Comparison of ENCODE assay signal across 20 mouse cellular contexts in genomic region chr10:117583155-117584061, GRCm38 (mm10). TPM values are rescaled to one million over a fixed set of nuclear protein-coding genes. Genes with fewer than 3 reads are reported as not detected.
A peak's percentile ranks its signal among the peaks of the same experiment; 100 is the strongest.
DNase-seq lines count a peak whose midpoint lies in the region; ATAC-seq and TF ChIP-seq lines count a peak whose summit lies in the region.
"Had no signal": no experiment of that assay in that cellular context is flagged by ENCODE, and none has a peak within 500 bp of the region (broad histone marks: within the 10 kb centered on the region; RNA-seq: fewer than 3 reads in every experiment).

No protein-coding gene starts in this region.

- H3K27me3 ChIP-seq in midbrain, embryonic 11.5 days (ENCODE audit: control insufficient read depth, insufficient read depth, low read length), result no peaks in the 10 kb centered on the region
- no peaks in the 10 kb centered on the region for H3K27me3 ChIP-seq in midbrain, postnatal 0 days (ENCODE audit: insufficient read depth, low read length)
- H3K27me3 ChIP-seq in embryonic facial prominence, embryonic 13.5 days, result no peaks in the 10 kb centered on the region; the same call in 1 of the 2 replicates
- no peaks in the 10 kb centered on the region for H3K27me3 ChIP-seq in limb, embryonic 13.5 days
- H3K27me3 ChIP-seq: embryonic facial prominence, embryonic 15.5 days; heart, embryonic 13.5 days; hindbrain, embryonic 13.5 days; intestine, embryonic 15.5 days; neural tube, embryonic 13.5 days had no signal

- no peak overlapping the region for H3K4me3 ChIP-seq in midbrain, embryonic 11.5 days (ENCODE audit: low read depth, low read length)
- H3K4me3 ChIP-seq in midbrain, postnatal 0 days (ENCODE audit: low read depth, low read length), result no peak overlapping the region
- no peak overlapping the region for H3K4me3 ChIP-seq in embryonic facial prominence, embryonic 13.5 days
- H3K4me3 ChIP-seq in limb, embryonic 13.5 days, result no peak overlapping the region
- H3K4me3 ChIP-seq: embryonic facial prominence, embryonic 15.5 days; gastrocnemius, adult 2 months; heart, embryonic 13.5 days; hindbrain, embryonic 13.5 days; intestine, embryonic 15.5 days; neural tube, embryonic 13.5 days had no signal

- 0 out of 2 replicates have a peak, but pooled peaks have one; percentile 11 for ATAC-seq in midbrain, embryonic 11.5 days (ENCODE audit: low FRiP score)
- ATAC-seq in midbrain, postnatal 0 days (ENCODE audit: low FRiP score), result no peak
- no peak; the same call in 1 of the 2 replicates for ATAC-seq in embryonic facial prominence, embryonic 13.5 days (ENCODE audit: insufficient number of reproducible peaks, insufficient read depth, low FRiP score, low TSS enrichment, low read depth)
- ATAC-seq in limb, embryonic 13.5 days (ENCODE audit: low FRiP score, low read depth), result no peak
- ATAC-seq: intestine, embryonic 15.5 days had no signal

- DNase-seq in midbrain, embryonic 11.5 days (ENCODE audit: low spot score, missing footprints), result no peak
- no peak for DNase-seq in midbrain, postnatal 0 days (ENCODE audit: low spot score)
- no peak for DNase-seq in adrenal gland, adult (ENCODE audit: inconsistent age in 2 of 2, low spot score in 1 of 2)
- DNase-seq in lung, postnatal 25 days (ENCODE audit: low spot score), result no peak
- DNase-seq in ovary, postnatal 10 days (ENCODE audit: low spot score), result no peak
- DNase-seq: adrenal gland, postnatal 10 days; cerebellum, adult 9-11 months; gastrocnemius, adult 2 months; heart, adult 11 months; liver; lung, adult 18-20 months; lung, postnatal 14 days; thymus, postnatal 36 days had no signal

- no peaks in the 10 kb centered on the region for H3K36me3 ChIP-seq in midbrain, embryonic 11.5 days (ENCODE audit: control insufficient read depth, insufficient read depth, low read length)
- H3K36me3 ChIP-seq in midbrain, postnatal 0 days (ENCODE audit: insufficient read depth, low read length), result no peaks in the 10 kb centered on the region
- H3K36me3 ChIP-seq in embryonic facial prominence, embryonic 13.5 days, result no peaks in the 10 kb centered on the region
- no peaks in the 10 kb centered on the region for H3K36me3 ChIP-seq in limb, embryonic 13.5 days
- H3K36me3 ChIP-seq: embryonic facial prominence, embryonic 15.5 days; heart, embryonic 13.5 days; hindbrain, embryonic 13.5 days; intestine, embryonic 15.5 days; neural tube, embryonic 13.5 days had no signal

- H3K27ac ChIP-seq in midbrain, embryonic 11.5 days (ENCODE audit: low read depth, low read length), result no peak overlapping the region
- no peak overlapping the region for H3K27ac ChIP-seq in midbrain, postnatal 0 days (ENCODE audit: low read depth, low read length)
- 0 out of 2 replicates have a peak overlapping the region, but pooled peaks have one; percentile 17 for H3K27ac ChIP-seq in embryonic facial prominence, embryonic 13.5 days
- H3K27ac ChIP-seq in limb, embryonic 13.5 days, result peak overlapping the region; percentile 63; the same call in 1 of the 2 replicates
- H3K27ac ChIP-seq: embryonic facial prominence, embryonic 15.5 days; gastrocnemius, adult 2 months; heart, embryonic 13.5 days; hindbrain, embryonic 13.5 days; intestine, embryonic 15.5 days; neural tube, embryonic 13.5 days had no signal

- TF ChIP-seq CTCF in midbrain, postnatal 0 days (IDR thresholded peaks at IDR 0.05), result no peak

- no peaks in the 10 kb centered on the region for H3K4me1 ChIP-seq in midbrain, embryonic 11.5 days (ENCODE audit: control insufficient read depth, insufficient read depth, low read length)
- H3K4me1 ChIP-seq in midbrain, postnatal 0 days (ENCODE audit: insufficient read depth, low read length), result no peaks in the 10 kb centered on the region
- H3K4me1 ChIP-seq in embryonic facial prominence, embryonic 13.5 days, result peaks cover 15% of the 10 kb centered on the region
- peaks cover 17% of the 10 kb centered on the region for H3K4me1 ChIP-seq in limb, embryonic 13.5 days
- H3K4me1 ChIP-seq: heart, embryonic 13.5 days; intestine, embryonic 15.5 days had no signal

- H3K9ac ChIP-seq in midbrain, embryonic 11.5 days (ENCODE audit: low read length), result no peak overlapping the region
- no peak overlapping the region for H3K9ac ChIP-seq in midbrain, postnatal 0 days (replicated peaks; ENCODE audit: low read length, poor library complexity, severe bottlenecking)
- H3K9ac ChIP-seq in embryonic facial prominence, embryonic 13.5 days, result no peak overlapping the region
- no peak overlapping the region for H3K9ac ChIP-seq in limb, embryonic 13.5 days
- H3K9ac ChIP-seq: embryonic facial prominence, embryonic 15.5 days; heart, embryonic 13.5 days; hindbrain, embryonic 13.5 days; intestine, embryonic 15.5 days; neural tube, embryonic 13.5 days had no signal

- 80% methylated on average over 14 of the region's 14 CpGs for WGBS in midbrain, embryonic 11.5 days
- WGBS in midbrain, postnatal 0 days, result 85% methylated on average over 14 of the region's 14 CpGs
- WGBS in embryonic facial prominence, embryonic 13.5 days, result 41% methylated on average over 14 of the region's 14 CpGs
- 30% methylated on average over 14 of the region's 14 CpGs for WGBS in limb, embryonic 13.5 days

- no peak overlapping the region for H3K4me2 ChIP-seq in midbrain, embryonic 11.5 days
- no peak overlapping the region for H3K4me2 ChIP-seq in midbrain, postnatal 0 days (ENCODE audit: low read depth, low read length, poor library complexity, severe bottlenecking)
- 0 out of 2 replicates have a peak overlapping the region, but pooled peaks have one; percentile 10 for H3K4me2 ChIP-seq in embryonic facial prominence, embryonic 13.5 days
- H3K4me2 ChIP-seq in limb, embryonic 13.5 days (replicated peaks), result peak overlapping the region; percentile 21; the same call in 1 of the 2 replicates
- H3K4me2 ChIP-seq: embryonic facial prominence, embryonic 15.5 days; heart, embryonic 13.5 days; hindbrain, embryonic 13.5 days; intestine, embryonic 15.5 days; neural tube, embryonic 13.5 days had no signal

- H3K9me3 ChIP-seq in midbrain, embryonic 11.5 days (ENCODE audit: control insufficient read depth, low read length), result no peaks in the 10 kb centered on the region
- no peaks in the 10 kb centered on the region for H3K9me3 ChIP-seq in midbrain, postnatal 0 days (ENCODE audit: low read length)
- H3K9me3 ChIP-seq in embryonic facial prominence, embryonic 13.5 days, result no peaks in the 10 kb centered on the region
- H3K9me3 ChIP-seq in limb, embryonic 13.5 days, result no peaks in the 10 kb centered on the region; the same call in 1 of the 2 replicates
- H3K9me3 ChIP-seq: embryonic facial prominence, embryonic 15.5 days; hindbrain, embryonic 13.5 days; intestine, embryonic 15.5 days; neural tube, embryonic 13.5 days had no signal

RNA-seq across cellular contexts. Expression of gene Cpm, which starts 45.9 kb away (rescaled TPM):
- polyA plus RNA-seq in midbrain, embryonic 11.5 days (2014; fragmentation: Nextera tagmentation; extraction: Ambion mirVana), result 5.5 and 6.2 TPM in 2 replicates
- total RNA-seq in midbrain, postnatal 0 days (2014; rRNA removed), result 3.9 TPM in 2 replicates
- polyA plus RNA-seq in midbrain, postnatal 0 days (2015; fragmentation: Nextera tagmentation; extraction: Ambion mirVana), result 4.8 and 7.9 TPM in 2 replicates
- polyA plus RNA-seq in embryonic facial prominence, embryonic 13.5 days (2015; fragmentation: Nextera tagmentation; extraction: Ambion mirVana), result 25.6 and 34.0 TPM in 2 replicates
- 40.5 and 42.8 TPM in 2 replicates for polyA plus RNA-seq in limb, embryonic 13.5 days (2015; fragmentation: Nextera tagmentation; extraction: Ambion mirVana)

Comparison
In these comparisons a context has a peak if more than half of its experiments do, and no peak if none do; other contexts are left out.
1. H3K27ac ChIP-seq: peak in embryonic facial prominence, embryonic 13.5 days (single experiment) and limb, embryonic 13.5 days (single experiment); none in midbrain, embryonic 11.5 days (single experiment) and midbrain, postnatal 0 days (single experiment).
2. H3K4me2 ChIP-seq: peak in embryonic facial prominence, embryonic 13.5 days (single experiment) and limb, embryonic 13.5 days (single experiment); none in midbrain, embryonic 11.5 days (single experiment) and midbrain, postnatal 0 days (single experiment).